Mouse (Mus musculus): ENCODE results near the gene Ppp1r12a. TPM values are rescaled to one million over a fixed set of nuclear protein-coding genes. Genes with fewer than 3 reads are reported as not detected.

Ppp1r12a gene
- total and polyA plus RNA-seq, 2 experiments from 2014 or later, result 51.6 to 92.3 TPM

DNA sequence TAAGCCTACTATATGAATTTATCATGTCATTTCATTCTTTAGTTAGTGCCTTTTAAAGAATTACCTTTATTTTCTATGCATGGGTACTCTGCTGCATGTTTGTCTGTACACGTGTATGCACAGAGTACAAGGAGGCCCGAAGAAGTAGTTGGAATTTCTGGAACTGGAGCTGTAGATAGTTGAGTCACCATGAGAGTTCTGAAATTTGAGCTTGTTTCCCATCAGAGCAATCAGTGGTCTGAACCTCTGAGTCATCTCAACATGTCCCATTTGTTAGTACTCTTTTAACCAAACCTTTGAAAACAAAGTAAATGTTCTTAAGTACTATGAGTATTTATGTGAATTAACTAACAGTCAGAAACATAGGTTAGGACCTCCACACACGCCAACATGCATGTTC, 75.1 kb downstream of the Ppp1r12a start:
- Histone ChIP-seq H3K27me3 (ENCODE audit: insufficient read depth, low read length) (no peaks in the 10 kb centered on the region), H3K4me2 (ENCODE audit: low read depth) (no peak overlapping the region), H3K4me3 (ENCODE audit: low read depth, low read length) (no peak overlapping the region), H3K9ac (no peak overlapping the region), H3K36me3 (ENCODE audit: insufficient read depth) (peaks cover 6% of the 10 kb centered on the region), H3K4me1 (ENCODE audit: insufficient read depth) (no peaks in the 10 kb centered on the region), H3K27ac (ENCODE audit: low read depth, low read length) (no peak overlapping the region), H3K9me3 (ENCODE audit: low read length) (no peaks in the 10 kb centered on the region)
- TF ChIP-seq CTCF (IDR thresholded peaks at IDR 0.05; ENCODE audit: low read depth), result no peak
- WGBS, result 96% methylated on average over 3 of the region's 3 CpGs
- DNase-seq (no peak), ATAC-seq (no peak)

DNA sequence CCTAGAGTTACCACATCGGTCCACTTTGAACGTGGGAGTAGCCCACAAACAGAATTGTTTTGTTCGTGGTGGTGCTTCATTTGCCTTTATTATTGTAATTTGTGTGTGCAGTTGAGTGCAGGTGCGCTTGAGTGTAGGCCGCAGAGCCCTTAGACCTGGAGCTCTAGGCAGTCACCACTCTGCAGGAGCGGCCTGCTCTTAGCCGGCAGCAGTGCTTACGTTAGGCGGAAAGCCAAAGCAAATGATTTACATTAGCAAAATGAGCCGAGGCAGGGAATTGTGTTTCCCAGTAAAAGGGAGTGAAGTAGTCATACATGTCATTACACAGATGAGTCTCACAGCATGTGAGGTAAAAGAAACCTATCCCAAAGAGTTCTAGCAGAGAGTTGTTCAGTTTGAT, 77.1 kb downstream of the Ppp1r12a start:
- no peaks in the 10 kb centered on the region for H3K4me1 ChIP-seq (ENCODE audit: insufficient read depth)
- peaks cover 8% of the 10 kb centered on the region for H3K36me3 ChIP-seq (ENCODE audit: insufficient read depth)
- no peak overlapping the region for H3K27ac ChIP-seq (ENCODE audit: low read depth, low read length)
- TF ChIP-seq CTCF (IDR thresholded peaks at IDR 0.05; ENCODE audit: low read depth), result no peak
- no peaks in the 10 kb centered on the region for H3K9me3 ChIP-seq (ENCODE audit: low read length)
- DNase-seq (no peak), ATAC-seq (no peak)
- H3K4me3 ChIP-seq (ENCODE audit: low read depth, low read length), result no peak overlapping the region
- 53% methylated on average over 10 of the region's 10 CpGs for WGBS
- no peaks in the 10 kb centered on the region for H3K27me3 ChIP-seq (ENCODE audit: insufficient read depth, low read length)
- H3K9ac ChIP-seq, result no peak overlapping the region
- H3K4me2 ChIP-seq (ENCODE audit: low read depth), result no peak overlapping the region

- H3K4me1 ChIP-seq (ENCODE audit: insufficient read depth), result no peaks in the 10 kb centered on the region
- DNase-seq (no peak), ATAC-seq (no peak)
- H3K4me2 ChIP-seq (ENCODE audit: low read depth), result no peak overlapping the region
- H3K4me3 ChIP-seq (ENCODE audit: low read depth, low read length), result no peak overlapping the region
- no peak overlapping the region for H3K27ac ChIP-seq (ENCODE audit: low read depth, low read length)
- H3K9ac ChIP-seq, result no peak overlapping the region
- no peaks in the 10 kb centered on the region for H3K9me3 ChIP-seq (ENCODE audit: low read length)
- no peak for TF ChIP-seq CTCF (IDR thresholded peaks at IDR 0.05; ENCODE audit: low read depth)
- H3K27me3 ChIP-seq (ENCODE audit: insufficient read depth, low read length), result no peaks in the 10 kb centered on the region
- peaks cover 26% of the 10 kb centered on the region for H3K36me3 ChIP-seq (ENCODE audit: insufficient read depth)
- WGBS, result 86% methylated on average over 12 of the region's 12 CpGs
These were observed 88.7 kb downstream of the Ppp1r12a start for GRCm38 (mm10) chr10:108250710-108251109.

GRCm38 (mm10) chr10:108251181-108251580, 89.2 kb downstream of the Ppp1r12a start:
- ATAC-seq, result no peak
- Histone ChIP-seq H3K27ac (ENCODE audit: low read depth, low read length) (no peak overlapping the region), H3K9me3 (ENCODE audit: low read length) (no peaks in the 10 kb centered on the region), H3K4me2 (ENCODE audit: low read depth) (no peak overlapping the region), H3K4me3 (ENCODE audit: low read depth, low read length) (no peak overlapping the region), H3K4me1 (ENCODE audit: insufficient read depth) (no peaks in the 10 kb centered on the region), H3K36me3 (ENCODE audit: insufficient read depth) (peaks cover 26% of the 10 kb centered on the region), H3K9ac (no peak overlapping the region), H3K27me3 (ENCODE audit: insufficient read depth, low read length) (no peaks in the 10 kb centered on the region)
- no peak for TF ChIP-seq CTCF (IDR thresholded peaks at IDR 0.05; ENCODE audit: low read depth)
- DNase-seq, result no peak
- WGBS, result 60% methylated on average over 2 of the region's 2 CpGs

- Histone ChIP-seq H3K9me3 (ENCODE audit: low read length) (no peaks in the 10 kb centered on the region), H3K9ac (no peak overlapping the region), H3K4me1 (ENCODE audit: insufficient read depth) (no peaks in the 10 kb centered on the region), H3K36me3 (ENCODE audit: insufficient read depth) (peaks cover 23% of the 10 kb centered on the region), H3K27me3 (ENCODE audit: insufficient read depth, low read length) (no peaks in the 10 kb centered on the region), H3K4me2 (ENCODE audit: low read depth) (no peak overlapping the region), H3K27ac (ENCODE audit: low read depth, low read length) (no peak overlapping the region), H3K4me3 (ENCODE audit: low read depth, low read length) (no peak overlapping the region)
- DNase-seq (no peak), ATAC-seq (no peak)
- TF ChIP-seq CTCF (IDR thresholded peaks at IDR 0.05; ENCODE audit: low read depth), result no peak
- 89% methylated on average over 7 of the region's 7 CpGs for WGBS
These were observed 93.9 kb downstream of the Ppp1r12a start for GRCm38 (mm10) chr10:108255812-108256376.

DNA sequence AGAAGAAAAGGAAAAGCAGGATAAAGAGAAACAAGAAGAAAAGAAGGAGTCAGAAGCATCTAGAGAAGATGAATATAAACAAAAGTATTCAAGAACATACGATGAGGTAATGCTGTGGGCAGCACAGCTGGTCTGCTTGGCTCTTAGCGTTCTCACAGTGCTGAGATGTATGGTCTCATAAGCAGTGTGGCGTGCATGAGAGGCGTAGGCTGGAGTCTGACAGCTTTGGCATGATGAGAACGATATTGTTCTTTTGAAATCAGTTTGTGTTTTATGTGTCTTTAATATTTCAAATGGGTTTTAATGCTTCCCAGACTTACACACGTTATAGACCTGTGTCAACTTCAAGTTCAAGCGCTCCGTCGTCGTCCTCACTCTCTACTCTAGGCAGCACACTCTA, 98.9 kb downstream of the Ppp1r12a start:
- DNase-seq (no peak), ATAC-seq (peak; percentile 38; the same call in 1 of the 2 replicates)
- no peaks in the 10 kb centered on the region for H3K27me3 ChIP-seq (ENCODE audit: insufficient read depth, low read length)
- TF ChIP-seq CTCF (IDR thresholded peaks at IDR 0.05; ENCODE audit: low read depth), result no peak
- H3K4me1 ChIP-seq (ENCODE audit: insufficient read depth), result no peaks in the 10 kb centered on the region
- H3K9me3 ChIP-seq (ENCODE audit: low read length), result no peaks in the 10 kb centered on the region
- WGBS, result 72% methylated on average over 10 of the region's 10 CpGs
- no peak overlapping the region for H3K9ac ChIP-seq
- H3K4me3 ChIP-seq (ENCODE audit: low read depth, low read length), result no peak overlapping the region
- peaks cover 21% of the 10 kb centered on the region for H3K36me3 ChIP-seq (ENCODE audit: insufficient read depth)
- H3K27ac ChIP-seq (ENCODE audit: low read depth, low read length), result no peak overlapping the region
- H3K4me2 ChIP-seq (ENCODE audit: low read depth), result no peak overlapping the region

DNA sequence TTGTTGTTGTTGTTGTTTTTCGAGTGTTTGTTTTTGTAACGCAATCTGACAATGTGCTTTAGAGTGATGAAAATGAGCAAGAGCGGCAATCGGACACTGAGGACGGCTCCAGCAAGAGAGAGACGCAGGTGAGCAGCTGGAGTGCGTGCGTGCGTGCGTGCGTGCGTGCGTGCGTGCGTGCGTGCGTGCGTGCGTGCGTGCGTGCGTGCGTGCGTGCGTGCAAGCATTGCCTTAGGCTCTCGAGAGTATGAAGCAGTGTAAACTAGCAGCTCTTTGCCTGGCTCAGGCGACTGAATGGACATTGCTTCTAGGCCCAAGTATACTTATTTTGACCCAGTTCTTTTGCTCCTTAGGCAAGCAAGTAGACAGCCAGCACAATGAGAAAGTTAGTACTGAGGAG, 102.6 kb downstream of the Ppp1r12a start:
- Histone ChIP-seq H3K27ac (ENCODE audit: low read depth, low read length) (no peak overlapping the region), H3K4me1 (ENCODE audit: insufficient read depth) (no peaks in the 10 kb centered on the region), H3K4me3 (ENCODE audit: low read depth, low read length) (no peak overlapping the region), H3K27me3 (ENCODE audit: insufficient read depth, low read length) (no peaks in the 10 kb centered on the region), H3K9ac (no peak overlapping the region), H3K36me3 (ENCODE audit: insufficient read depth) (peaks cover 33% of the 10 kb centered on the region), H3K4me2 (ENCODE audit: low read depth) (no peak overlapping the region), H3K9me3 (ENCODE audit: low read length) (no peaks in the 10 kb centered on the region)
- DNase-seq (no peak), ATAC-seq (no peak)
- TF ChIP-seq CTCF (IDR thresholded peaks at IDR 0.05; ENCODE audit: low read depth), result no peak
- 94% methylated on average over 27 of the region's 27 CpGs for WGBS
